Mouse (Mus musculus): ENCODE results near the gene Ralbp1.

Gene Ralbp1

DNA sequence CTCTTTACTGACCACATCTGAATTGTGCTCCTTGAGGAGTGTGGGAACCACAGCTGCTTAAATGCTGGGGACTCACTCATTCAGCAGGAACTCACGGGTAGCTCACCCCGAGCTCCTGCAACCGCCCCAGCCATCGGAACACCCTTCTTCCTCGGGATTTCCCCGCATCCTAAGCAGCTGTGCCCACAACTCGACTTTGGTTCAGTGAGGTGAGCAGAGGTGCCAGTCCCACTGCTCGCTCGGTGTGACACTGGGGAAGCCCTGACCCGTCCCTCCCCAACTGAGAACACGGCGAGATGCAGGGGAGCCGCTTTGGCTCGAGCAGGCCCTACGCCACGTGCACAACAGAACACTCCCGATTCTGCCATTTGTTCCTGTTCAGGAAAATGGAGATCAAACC, 35.1 kb downstream of the Ralbp1 start:
- DNase-seq (ENCODE audit: low read depth, low spot score), result no peak

DNA sequence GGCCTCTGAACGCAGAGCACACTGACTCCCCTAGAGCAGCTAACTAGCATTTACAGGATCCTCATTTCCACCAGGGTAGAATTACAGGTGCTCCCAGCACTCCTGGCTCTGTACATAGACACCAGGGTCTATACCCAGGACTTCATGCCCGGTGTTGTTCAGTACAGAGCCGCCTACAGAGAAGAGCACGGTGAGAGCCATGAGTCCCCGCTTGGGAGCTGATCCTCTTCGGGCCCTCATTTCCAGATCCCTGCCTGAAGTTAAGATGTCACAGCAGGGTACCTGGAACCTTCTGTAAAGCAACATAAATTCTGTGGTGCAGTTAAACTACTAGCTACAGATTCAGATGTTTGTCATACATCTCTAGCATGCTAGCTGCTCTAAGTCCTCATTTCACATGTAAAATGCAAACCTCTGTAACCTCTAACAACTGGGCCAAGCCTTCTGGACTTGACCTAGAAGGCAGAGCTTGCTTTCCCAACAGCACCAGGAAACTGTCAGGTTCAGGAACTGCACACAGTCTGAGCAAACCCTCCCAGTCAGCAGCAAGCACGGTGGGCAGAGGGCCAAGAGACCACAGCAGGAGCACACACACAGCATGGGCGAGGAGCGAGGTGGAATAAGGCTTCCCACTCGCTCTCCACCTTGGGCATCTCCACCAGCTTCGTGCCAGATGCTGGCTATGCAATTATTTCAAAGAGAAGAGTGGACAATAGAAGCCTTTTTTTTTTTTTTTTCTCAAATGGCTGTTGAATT, 37.7 kb downstream of the Ralbp1 start:
- DNase-seq (ENCODE audit: low read depth, low spot score), result peak; percentile 71

DNA sequence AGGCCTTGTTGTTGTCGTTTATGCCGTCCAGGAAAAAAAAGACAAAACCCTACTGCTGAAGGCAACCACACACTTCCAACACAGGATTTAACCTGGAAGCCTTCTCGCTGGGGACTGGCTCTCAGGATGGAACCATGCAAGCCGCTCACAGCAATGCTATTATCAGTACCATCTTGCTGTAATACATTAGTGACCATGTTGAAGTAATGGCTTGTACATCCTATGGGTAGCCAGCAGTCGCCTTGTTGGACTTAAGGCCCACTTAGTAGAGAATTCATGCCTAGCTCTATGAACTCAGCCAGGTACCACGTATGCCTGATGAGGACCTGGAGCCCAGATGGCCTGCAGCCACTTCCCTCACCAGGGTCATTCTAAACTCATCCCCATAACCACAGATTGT, 40.2 kb downstream of the Ralbp1 start:
- DNase-seq (ENCODE audit: low read depth, low spot score), result no peak

DNA sequence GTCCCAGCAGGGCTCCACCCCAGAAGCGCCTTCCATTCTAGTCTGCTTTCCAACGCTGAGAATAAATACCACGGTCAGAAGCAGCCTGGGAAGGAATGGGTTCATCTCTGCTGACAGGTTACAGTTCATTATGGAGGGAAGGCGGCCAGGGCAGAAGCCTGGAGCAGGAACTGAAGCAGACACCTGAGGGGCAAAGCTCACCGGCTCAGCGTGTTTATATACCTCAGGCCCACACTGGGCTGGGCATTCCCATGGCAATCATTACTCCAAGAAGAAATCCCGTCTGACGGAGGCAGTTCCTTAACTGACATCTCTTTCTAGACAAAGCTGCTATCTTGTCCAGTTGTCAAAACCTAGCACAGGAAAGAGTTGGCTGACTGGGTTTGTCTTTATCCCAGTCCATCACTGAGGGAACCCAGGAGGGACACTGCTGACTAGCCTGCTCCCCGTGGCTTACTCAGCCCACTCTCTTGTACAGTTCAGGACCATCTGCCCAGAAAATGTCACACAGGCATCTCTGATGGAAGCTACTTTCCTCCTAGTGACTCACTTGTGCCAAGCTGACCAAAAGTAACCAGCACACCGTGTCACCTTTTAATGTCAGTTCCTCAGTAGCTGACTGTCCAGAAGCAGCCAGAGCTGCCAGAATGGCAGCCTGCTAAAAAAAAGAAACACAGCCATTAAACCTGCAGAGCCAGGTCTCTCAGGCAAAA, 42.8 kb downstream of the Ralbp1 start:
- DNase-seq (ENCODE audit: low read depth, low spot score), result peak; percentile 73

DNA sequence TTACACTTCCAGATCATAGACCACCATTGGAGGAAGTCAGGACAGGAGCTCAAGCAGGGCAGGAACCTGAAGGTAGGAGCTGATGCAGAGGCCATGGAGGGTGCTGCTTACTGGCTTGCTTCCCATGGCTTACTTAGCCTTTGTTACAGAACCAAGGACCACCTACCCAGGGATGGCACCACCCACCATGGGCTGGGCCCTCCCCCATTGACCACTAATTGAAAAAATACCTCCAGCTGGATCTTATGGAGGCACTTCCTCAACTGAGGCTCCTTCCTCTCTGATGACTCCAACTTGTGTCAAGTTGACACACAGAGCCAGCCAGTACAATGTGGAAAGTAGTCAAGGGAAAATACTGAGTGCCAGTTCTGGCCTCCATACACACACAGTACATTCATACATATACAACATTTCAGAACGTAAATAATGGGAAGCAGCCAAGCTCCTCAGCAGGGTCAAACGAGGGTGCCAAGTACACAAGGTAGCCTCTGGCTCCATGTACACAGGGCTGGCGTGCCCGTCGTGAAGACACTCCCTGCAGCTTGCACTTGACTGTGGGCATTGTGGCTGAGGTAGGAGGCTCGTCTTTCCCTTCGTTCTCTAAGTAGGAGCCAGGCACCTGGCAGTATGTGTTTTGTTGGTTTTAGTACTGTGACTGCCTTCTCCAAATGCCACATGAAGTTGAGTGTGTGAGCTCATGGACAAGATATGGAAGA, 45.9 kb downstream of the Ralbp1 start:
- DNase-seq (ENCODE audit: low read depth, low spot score), result no peak

DNA sequence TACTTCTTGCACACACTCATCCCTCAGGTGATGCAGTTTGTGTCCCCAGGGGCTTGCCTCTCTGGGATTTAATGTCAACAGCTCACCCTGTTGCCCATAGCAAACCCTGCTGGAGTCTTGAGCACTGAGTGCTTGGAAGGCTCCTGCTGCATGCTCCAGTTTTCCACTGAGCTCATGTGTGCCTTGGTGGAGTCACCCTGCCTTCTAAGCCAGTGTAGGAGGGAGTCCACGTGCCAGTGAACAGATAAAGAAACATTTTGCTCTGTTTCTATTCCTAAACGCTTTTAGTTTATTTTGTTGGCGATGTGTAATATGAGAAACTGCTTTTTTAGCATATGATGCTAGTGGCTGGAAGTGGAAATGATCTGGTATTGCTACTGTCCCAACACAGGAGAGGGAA, 48.9 kb downstream of the Ralbp1 start:
- peak; percentile 83 for DNase-seq (ENCODE audit: low read depth, low spot score)

DNA sequence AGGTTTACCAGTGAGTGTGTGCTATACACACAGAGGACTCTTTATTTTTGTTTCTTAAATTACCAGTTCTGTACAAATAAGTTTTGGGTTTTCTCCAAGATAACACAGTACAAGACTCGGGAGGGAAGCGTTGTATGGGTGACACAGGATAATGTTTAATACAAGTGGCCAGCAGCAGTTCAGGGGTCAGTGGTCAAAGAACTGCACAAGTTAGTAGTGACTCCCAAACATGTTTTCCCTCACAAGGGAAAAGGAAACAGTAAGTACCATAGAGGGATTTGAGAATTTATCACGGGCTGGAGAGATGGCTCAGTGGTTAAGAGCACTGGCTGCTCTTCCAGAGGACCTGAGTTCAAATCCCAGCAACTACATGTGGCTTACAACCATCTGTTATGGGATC, 51.7 kb downstream of the Ralbp1 start:
- no peak for DNase-seq (ENCODE audit: low read depth, low spot score)

DNA sequence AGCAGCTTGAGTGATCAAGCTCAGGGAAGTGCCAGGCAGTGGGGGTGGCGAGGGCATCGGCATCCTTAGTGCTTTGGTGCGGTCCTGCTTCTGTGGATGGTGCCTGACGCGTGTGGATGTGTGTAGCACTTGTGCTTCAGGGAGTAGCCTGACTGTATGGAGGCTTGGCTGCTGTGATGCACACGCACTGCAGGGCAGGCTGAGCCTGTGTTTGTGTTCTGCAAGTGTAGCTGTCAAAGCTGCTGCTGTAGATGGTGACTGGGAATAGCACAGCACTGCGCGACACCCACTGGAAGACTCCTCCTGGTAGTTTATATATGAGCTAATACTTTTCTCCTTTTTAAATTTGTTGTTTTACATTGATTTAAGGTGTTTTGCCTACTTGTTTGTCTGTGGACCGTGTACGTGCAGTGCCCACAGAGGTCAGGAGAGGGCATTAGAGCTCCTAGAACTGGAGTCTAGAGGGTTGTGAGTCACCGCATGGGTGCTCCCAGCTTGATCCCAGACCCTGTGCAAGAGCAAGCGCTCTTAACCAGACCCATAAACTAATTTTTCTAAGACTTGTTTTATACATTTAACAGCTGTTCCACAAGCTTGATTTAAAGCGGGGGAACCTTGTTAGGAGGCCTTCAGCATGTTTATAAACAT, 55.3 kb downstream of the Ralbp1 start:
- DNase-seq (ENCODE audit: low read depth, low spot score), result peak; percentile 71

DNA sequence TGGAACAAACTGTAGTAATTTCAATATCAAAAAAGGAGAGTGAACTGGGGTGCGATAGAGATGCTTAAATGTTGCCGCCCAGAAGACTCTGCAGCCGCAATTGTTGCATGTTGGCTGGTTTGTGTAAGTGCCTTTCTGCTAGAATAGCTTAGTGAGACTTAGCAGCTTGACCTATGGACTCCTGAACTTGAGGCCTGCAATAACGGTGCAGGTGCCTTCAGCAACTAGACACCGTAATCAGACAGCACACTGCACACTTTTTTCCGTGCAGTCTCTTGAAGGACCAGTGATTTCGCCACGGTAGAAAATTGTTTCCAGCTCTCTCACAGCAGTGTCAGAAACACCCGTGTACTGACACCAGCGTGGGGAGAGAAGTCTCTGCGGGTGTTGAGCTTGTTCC, 56.6 kb downstream of the Ralbp1 start:
- DNase-seq (ENCODE audit: low read depth, low spot score), result no peak

DNA sequence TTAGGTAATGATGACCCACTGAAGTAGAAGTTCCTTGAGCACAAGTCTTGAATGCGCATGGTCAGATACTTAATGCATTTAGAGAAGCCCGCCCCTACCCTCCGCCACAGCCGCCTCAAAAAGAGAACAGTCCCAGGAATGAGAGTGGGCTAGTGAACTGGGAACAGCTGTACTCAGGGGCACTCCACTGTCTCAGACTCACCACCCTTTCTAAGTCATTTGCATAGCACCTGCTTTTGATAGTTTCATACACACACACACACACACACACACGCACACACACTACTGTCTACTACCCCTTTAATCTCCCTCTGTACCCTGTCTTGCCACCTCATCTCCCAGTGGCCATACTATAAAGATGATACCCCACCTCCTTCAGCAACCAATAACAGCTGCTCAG, 57.7 kb downstream of the Ralbp1 start:
- no peak for DNase-seq (ENCODE audit: low read depth, low spot score)

DNA sequence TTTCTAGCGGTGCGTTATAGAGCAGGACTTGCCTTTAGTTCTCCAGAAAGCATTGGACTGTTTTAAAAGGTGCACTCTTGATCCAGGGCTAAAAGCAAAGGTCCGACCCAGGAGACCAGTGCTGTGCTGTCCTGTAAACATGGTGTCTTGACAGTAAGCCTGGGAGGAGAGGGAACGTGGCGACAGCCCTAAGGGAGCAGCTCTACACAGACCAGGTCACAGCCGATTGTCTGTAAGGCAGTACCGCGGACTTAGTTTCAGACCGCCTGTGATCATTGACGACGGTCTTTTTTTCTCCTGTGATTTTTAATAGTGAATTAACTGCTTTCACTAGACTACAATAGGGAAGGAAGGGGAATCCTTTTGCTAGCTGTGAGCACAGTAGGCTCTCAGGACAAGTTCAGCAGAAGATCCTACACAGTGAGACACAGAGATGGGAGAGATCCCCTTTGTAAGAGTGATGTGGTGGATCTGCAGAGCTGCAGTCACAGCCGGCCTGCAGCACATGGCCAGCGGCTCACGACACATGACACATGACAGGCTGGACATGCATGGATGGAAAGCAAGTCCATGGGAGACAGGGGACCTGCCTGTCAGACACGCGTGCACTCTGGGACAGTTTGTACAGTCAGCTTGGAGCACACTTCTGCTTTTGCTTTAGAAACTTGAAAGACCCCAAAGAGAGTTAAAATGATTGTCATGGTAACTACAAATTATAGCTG, 58.3 kb downstream of the Ralbp1 start:
- DNase-seq (ENCODE audit: low read depth, low spot score), result no peak

DNA sequence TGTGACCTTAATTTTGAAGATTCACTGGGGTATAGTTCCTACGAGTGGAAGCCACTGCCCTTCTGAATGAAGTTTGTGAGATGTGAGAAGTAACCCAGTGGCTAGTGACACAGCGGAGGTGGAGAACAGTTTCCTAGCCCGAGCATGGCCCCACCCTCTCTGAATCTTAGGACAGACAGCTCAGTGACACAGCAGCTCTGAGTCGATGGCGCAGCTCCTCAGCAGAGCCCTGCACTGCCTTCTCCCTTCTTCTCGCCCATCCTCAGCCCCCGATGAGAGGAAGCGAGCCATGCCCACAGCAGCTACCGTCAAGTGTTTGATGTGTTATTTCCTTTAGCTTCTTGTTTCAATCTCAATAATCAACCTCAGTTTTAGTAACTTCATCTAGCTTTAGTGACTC, 59.3 kb downstream of the Ralbp1 start:
- DNase-seq (ENCODE audit: low read depth, low spot score), result no peak

DNA sequence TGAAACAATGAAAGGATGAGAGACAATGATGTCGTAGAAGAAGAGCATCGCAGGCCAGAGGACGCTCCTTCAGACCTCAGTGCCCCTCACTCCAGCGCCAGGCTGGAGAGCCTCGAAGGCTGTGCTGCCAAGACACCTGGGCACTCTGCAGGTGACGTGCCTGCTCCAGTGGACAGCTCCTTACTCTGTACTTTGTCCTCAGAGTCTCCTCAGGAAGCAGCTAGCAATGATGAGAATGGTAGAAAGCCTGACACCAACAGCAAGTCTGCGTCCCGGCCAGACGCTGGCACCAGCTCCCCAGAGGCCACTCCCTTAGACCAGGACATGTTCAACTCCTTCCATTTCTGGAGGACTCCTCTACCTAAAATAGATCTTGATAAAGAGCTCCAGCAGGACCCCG, 61.4 kb downstream of the Ralbp1 start:
- DNase-seq (ENCODE audit: low read depth, low spot score), result no peak

DNA sequence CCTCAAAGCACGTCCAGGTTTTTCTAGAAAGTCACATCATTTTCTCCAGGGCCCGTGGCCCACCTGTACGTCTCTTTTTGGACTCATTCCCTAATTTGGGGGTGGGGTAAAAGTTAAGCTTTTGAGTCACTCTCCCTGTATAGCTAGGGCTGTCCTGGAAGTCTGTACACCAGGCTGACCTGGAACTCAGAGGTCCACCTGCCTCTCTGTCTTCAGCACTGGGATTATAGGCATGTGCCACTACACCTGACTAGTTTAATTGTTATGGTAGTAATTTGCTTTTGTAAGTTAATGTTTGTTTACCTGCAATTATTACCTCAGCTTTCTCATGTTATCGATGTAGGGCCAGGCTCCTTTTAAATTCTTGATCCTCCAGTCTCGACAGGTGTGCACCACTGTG, 63.2 kb downstream of the Ralbp1 start:
- no peak for DNase-seq (ENCODE audit: low read depth, low spot score)

DNA sequence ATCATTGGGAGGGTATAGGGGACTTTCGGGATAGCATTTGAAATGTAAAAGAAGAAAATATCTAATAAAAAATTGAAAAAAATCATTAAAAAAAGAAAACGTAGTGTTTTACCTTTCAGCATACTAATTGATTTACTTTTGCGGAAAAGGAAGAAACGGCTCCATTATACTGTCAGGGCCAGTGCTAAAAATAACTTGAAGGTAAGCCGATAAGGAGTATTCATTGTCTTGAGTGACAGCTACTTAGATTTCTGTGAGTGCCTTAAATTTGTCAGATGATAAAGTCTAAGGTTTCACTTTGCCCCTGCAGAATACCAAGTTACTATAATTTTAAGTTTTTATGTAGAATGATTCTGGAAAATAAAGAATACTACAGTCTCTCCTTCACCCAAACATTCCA, 65.4 kb downstream of the Ralbp1 start:
- DNase-seq (ENCODE audit: low read depth, low spot score), result no peak

DNA sequence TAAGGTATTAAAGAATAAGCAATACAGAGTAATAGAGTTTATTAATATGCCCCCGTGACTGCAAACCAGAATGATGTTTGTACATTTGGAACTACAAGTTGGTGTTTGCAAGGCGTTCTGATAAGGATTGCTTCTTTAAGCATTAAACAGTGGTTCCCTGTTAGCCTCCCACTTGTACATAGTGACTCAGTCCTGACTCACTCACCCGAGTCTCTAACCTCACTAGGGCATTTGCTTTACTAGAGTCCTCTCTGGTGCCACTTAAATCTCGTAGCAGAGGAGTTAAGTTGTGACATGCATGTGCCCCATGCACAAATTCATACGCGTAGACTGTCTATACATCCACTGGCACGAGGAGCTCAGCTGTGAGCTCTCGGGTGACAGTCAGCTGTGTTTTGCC, 71.8 kb downstream of the Ralbp1 start:
- peak; percentile 69 for DNase-seq (ENCODE audit: low read depth, low spot score)

DNA sequence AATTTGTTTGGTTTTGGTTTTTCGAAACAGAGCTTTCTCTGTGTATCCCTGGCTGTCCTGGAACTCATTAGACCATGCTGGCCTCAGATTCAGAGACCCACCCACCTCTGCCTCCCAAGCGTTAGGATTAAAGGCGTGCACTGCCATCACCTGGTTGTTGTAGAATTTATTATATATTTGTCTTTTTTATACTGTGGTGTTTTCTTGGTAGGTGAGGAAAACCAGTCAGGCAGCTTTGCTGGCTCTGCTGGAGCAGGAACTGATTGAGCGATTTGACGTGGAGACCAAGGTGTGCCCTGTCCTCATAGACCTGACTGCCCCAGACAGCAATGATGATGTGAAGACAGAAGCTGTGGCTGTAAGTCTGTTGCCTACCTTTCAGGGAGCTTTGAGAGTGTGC, 74.6 kb downstream of the Ralbp1 start:
- DNase-seq (ENCODE audit: low read depth, low spot score), result no peak

DNA sequence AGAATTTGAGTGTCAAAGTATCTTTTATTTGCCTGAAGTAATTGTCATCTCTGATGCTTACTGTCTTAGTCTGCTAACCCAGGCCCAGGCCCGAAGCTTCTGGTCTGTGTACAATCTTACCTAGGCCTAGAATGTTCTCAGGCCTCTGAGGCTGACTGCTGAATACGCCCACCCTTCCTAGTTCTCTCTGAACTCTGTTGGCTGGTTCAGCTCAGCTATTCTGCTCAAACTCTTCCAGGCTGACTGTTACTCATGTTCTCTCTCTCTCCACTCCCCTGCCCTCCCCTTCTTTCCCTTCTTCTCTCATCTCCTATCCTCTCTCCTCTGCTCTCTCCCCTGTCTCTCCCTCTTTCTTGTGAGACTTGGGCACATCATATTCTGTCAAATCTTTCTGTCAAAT, 79.2 kb downstream of the Ralbp1 start:
- DNase-seq (ENCODE audit: low read depth, low spot score), result peak; percentile 58

DNA sequence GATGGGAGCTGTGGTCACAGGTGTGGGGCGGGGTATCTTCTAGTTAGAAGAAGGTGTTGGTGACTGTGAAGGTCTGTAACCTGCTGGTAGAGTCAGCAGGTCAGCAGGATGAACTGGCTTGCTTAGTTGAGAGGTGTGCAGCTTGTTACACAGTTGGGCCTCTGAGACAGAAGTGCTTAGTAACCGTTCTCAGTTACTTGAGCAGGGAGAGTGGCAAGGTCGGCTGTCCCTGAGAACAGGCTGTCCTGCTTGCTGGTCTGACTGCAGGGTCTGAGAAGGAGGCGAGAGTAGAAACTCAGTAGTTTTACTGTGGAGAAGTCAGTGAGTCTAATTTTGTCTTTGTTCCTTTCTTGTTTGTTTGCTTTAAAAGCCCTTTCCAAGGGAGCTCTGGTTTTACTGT, 79.6 kb downstream of the Ralbp1 start:
- peak; percentile 21 for DNase-seq (ENCODE audit: low read depth, low spot score)

DNA sequence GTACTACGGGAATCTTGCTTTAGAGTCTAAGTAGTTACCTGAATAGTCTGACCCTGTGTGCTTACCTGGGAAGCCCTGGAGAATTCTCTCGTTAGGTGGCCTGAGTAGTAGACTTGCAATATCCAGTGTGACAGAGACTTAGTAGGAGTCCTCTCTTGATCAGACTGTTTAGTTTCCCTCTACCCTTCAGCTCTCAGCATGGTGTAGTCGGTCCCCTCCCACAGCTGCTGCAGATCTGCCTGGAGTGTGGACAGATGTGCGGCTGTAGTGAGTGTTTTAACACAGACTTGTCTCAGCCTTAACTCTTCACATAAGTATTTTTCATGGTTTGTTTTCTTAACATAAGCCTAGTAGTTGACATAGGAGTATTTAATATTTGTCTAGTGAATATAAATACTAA, 83.6 kb downstream of the Ralbp1 start:
- no peak for DNase-seq (ENCODE audit: low read depth, low spot score)

DNA sequence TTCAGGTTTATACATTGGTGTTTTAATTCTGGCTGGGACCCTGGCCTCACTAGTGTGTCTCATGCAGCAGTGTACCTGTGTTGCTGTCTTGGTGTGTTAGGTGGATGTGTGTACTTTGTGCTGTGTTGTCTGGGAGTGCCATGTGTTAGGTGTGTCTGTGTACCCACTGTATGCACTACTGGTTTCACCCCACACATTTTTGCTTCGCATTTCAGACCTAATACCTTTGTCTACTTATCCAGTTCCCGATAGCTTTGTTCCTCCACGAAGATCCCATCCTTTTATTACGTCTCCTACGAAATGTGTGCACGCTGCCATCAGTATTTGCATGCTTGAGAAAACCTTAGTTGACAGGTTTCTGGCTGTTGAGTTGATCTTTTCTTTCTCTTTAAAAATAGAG, 85.1 kb downstream of the Ralbp1 start:
- DNase-seq (ENCODE audit: low read depth, low spot score), result no peak

DNA sequence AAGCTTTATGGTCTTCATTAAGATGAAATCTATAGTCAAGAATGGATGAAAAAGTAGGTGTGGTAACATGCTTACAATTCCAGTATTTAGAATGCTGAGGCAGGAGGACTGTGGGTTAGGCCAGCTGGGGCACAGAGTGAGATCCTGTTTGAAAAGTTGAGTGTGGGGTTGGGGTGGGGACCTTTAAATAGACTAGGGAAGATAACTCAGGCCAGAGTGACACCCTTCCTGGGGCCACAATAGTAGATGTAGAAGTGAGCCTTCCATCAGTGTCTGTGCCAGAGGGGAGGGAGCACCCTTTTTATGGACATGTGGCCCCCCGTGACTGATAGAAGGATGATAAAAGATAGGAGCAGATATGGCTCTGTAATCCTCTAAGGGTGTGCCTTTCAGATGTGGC, 86.2 kb downstream of the Ralbp1 start:
- DNase-seq (ENCODE audit: low read depth, low spot score), result no peak

Measured in brain, adult 2 months (tissue).